Mouse (Mus musculus): ENCODE data around the gene Trp53i13. TPM values are rescaled to one million over a fixed set of nuclear protein-coding genes. Genes with fewer than 3 reads are reported as not detected.
"Not testable (repeated sequence)": the region's sequence is repeated elsewhere in the genome, so short reads cannot be mapped to it uniquely, and the experiment has no call there.

Gene Trp53i13
- 15.2 and 46.8 TPM in 2 replicates for polyA plus RNA-seq (2012; rRNA removed)

- TF ChIP-seq CTCF (IDR thresholded peaks at IDR 0.05; ENCODE audit: extremely low read depth, insufficient read length, insufficient replicate concordance, low read depth, low read length) (no peak), POLR2A (IDR thresholded peaks at IDR 0.05; ENCODE audit: low read depth, low read length) (no peak)
- Histone ChIP-seq H3K27me3 (ENCODE audit: control insufficient read depth, insufficient read depth, low read length) (no peaks in the 10 kb centered on the region; the same call in 1 of the 2 replicates), H3K4me3 (ENCODE audit: low read depth, low read length) (peak within 1 kb of the TSS; percentile 66), H3K27ac (ENCODE audit: insufficient read depth, low read depth, low read length) (peak within 1 kb of the TSS; percentile 4; the same call in 1 of the 2 replicates), H3K36me3 (ENCODE audit: control insufficient read depth, insufficient read depth, low read length) (no peaks in the 10 kb centered on the region), H3K4me1 (ENCODE audit: control insufficient read depth, insufficient read depth, insufficient read length, low read length) (peaks cover 32% of the 10 kb centered on the region)
- WGBS, result 5% methylated on average over 39 of the region's 39 CpGs
Measured at GRCm38 (mm10) chr11:77515637-77516552, at the start of gene Trp53i13. Trp53i13 (minus strand) TSS chr11:77515980.

GRCm38 (mm10) chr11:77545261-77545660 lies 29.5 kb upstream of the Trp53i13 start:
- Histone ChIP-seq H3K4me3 (ENCODE audit: low read depth, low read length) (no peak overlapping the region), H3K27me3 (ENCODE audit: control insufficient read depth, insufficient read depth, low read length) (no peaks in the 10 kb centered on the region), H3K4me1 (ENCODE audit: control insufficient read depth, insufficient read depth, insufficient read length, low read length) (no peaks in the 10 kb centered on the region), H3K36me3 (ENCODE audit: control insufficient read depth, insufficient read depth, low read length) (peaks cover 58% of the 10 kb centered on the region), H3K27ac (ENCODE audit: insufficient read depth, low read depth, low read length) (no peak overlapping the region)
- TF ChIP-seq POLR2A (IDR thresholded peaks at IDR 0.05; ENCODE audit: low read depth, low read length), result no peak
- 94% methylated on average over 7 of the region's 7 CpGs for WGBS

GRCm38 (mm10) chr11:77532202-77532846 lies 16.5 kb upstream of the Trp53i13 start:
- H3K4me1 ChIP-seq (ENCODE audit: control insufficient read depth, insufficient read depth, insufficient read length, low read length), result no peaks in the 10 kb centered on the region
- no peaks in the 10 kb centered on the region for H3K27me3 ChIP-seq (ENCODE audit: control insufficient read depth, insufficient read depth, low read length)
- WGBS, result 75% methylated on average over 4 of the region's 4 CpGs
- H3K4me3 ChIP-seq (ENCODE audit: low read depth, low read length), result no peak overlapping the region
- H3K36me3 ChIP-seq (ENCODE audit: control insufficient read depth, insufficient read depth, low read length), result peaks cover 6% of the 10 kb centered on the region
- TF ChIP-seq CTCF (IDR thresholded peaks at IDR 0.05; ENCODE audit: extremely low read depth, insufficient read length, insufficient replicate concordance, low read depth, low read length) (no peak), POLR2A (IDR thresholded peaks at IDR 0.05; ENCODE audit: low read depth, low read length) (no peak)
- H3K27ac ChIP-seq (ENCODE audit: insufficient read depth, low read depth, low read length), result no peak overlapping the region

GRCm38 (mm10) chr11:77530862-77531261 lies 15.1 kb upstream of the Trp53i13 start:
- no peak for TF ChIP-seq POLR2A (IDR thresholded peaks at IDR 0.05; ENCODE audit: low read depth, low read length)
- no peak for TF ChIP-seq CTCF (IDR thresholded peaks at IDR 0.05; ENCODE audit: extremely low read depth, insufficient read length, insufficient replicate concordance, low read depth, low read length)
- no peak overlapping the region for H3K27ac ChIP-seq (ENCODE audit: insufficient read depth, low read depth, low read length)
- H3K27me3 ChIP-seq (ENCODE audit: control insufficient read depth, insufficient read depth, low read length), result no peaks in the 10 kb centered on the region
- H3K4me1 ChIP-seq (ENCODE audit: control insufficient read depth, insufficient read depth, insufficient read length, low read length), result no peaks in the 10 kb centered on the region
- WGBS, result 83% methylated on average over 2 of the region's 2 CpGs
- H3K4me3 ChIP-seq (ENCODE audit: low read depth, low read length), result no peak overlapping the region
- 0 out of 2 replicates have a peak, but pooled peaks cover 2% of the 10 kb centered on the region for H3K36me3 ChIP-seq (ENCODE audit: control insufficient read depth, insufficient read depth, low read length)

GRCm38 (mm10) chr11:77529644-77530043 lies 13.9 kb upstream of the Trp53i13 start:
- TF ChIP-seq POLR2A (IDR thresholded peaks at IDR 0.05; ENCODE audit: low read depth, low read length) (no peak), CTCF (IDR thresholded peaks at IDR 0.05; ENCODE audit: extremely low read depth, insufficient read length, insufficient replicate concordance, low read depth, low read length) (no peak)
- Histone ChIP-seq H3K27ac (ENCODE audit: insufficient read depth, low read depth, low read length) (no peak overlapping the region), H3K4me3 (ENCODE audit: low read depth, low read length) (no peak overlapping the region), H3K36me3 (ENCODE audit: control insufficient read depth, insufficient read depth, low read length) (0 out of 2 replicates have a peak, but pooled peaks cover 2% of the 10 kb centered on the region), H3K4me1 (ENCODE audit: control insufficient read depth, insufficient read depth, insufficient read length, low read length) (no peaks in the 10 kb centered on the region), H3K27me3 (ENCODE audit: control insufficient read depth, insufficient read depth, low read length) (no peaks in the 10 kb centered on the region)
- WGBS, result 59% methylated on average over 3 of the region's 3 CpGs

GRCm38 (mm10) chr11:77528420-77528819 lies 12.6 kb upstream of the Trp53i13 start:
- H3K4me3 ChIP-seq (ENCODE audit: low read depth, low read length); H3K27ac ChIP-seq (ENCODE audit: insufficient read depth, low read depth, low read length); H3K27me3 ChIP-seq (ENCODE audit: control insufficient read depth, insufficient read depth, low read length); H3K36me3 ChIP-seq (ENCODE audit: control insufficient read depth, insufficient read depth, low read length); H3K4me1 ChIP-seq (ENCODE audit: control insufficient read depth, insufficient read depth, insufficient read length, low read length): not testable (repeated sequence)
- 90% methylated on average over 3 of the region's 3 CpGs for WGBS

- Histone ChIP-seq H3K27ac (ENCODE audit: insufficient read depth, low read depth, low read length) (no peak overlapping the region), H3K4me1 (ENCODE audit: control insufficient read depth, insufficient read depth, insufficient read length, low read length) (no peaks in the 10 kb centered on the region), H3K4me3 (ENCODE audit: low read depth, low read length) (no peak overlapping the region), H3K27me3 (ENCODE audit: control insufficient read depth, insufficient read depth, low read length) (no peaks in the 10 kb centered on the region), H3K36me3 (ENCODE audit: control insufficient read depth, insufficient read depth, low read length) (no peaks in the 10 kb centered on the region)
- TF ChIP-seq CTCF (IDR thresholded peaks at IDR 0.05; ENCODE audit: extremely low read depth, insufficient read length, insufficient replicate concordance, low read depth, low read length) (no peak), POLR2A (IDR thresholded peaks at IDR 0.05; ENCODE audit: low read depth, low read length) (no peak)
- WGBS, result 79% methylated on average over 3 of the region's 3 CpGs
Measured at GRCm38 (mm10) chr11:77525804-77526486, 10.2 kb upstream of the Trp53i13 start.

Data from small intestine, adult 2 months (tissue).